Mouse (Mus musculus): ENCODE measurements at regions not wholly inside any gene's neighbourhood (a gene's known extent, or its start where the extent isn't known, plus 50 kb on each side); places are given as distances from the start of the nearest gene placed in this dataset.

- DNase-seq: no peak
Observed at GRCm38 (mm10) chr5:62545785-62546184, 220.2 kb downstream of the Arap2 start.

DNA sequence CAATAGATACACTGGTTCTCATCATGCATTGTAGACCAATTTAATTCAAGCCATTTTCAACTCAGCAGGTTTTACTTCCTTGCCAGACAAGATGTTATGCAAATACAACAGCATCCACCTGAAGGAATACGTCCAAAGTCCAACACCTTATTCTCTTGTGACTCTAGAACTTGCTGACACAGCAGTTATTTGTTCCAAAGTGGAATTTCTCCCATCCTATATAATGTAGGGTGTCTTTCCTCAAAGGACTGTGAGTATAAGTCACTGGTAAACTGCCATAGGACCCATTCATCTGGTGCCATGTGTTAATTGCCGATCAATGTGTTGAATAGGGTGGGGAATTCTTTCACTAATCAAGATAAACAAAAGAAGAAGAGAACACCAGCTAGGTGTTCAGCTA, 226.7 kb downstream of the Arap2 start:
- DNase-seq: no peak

DNA sequence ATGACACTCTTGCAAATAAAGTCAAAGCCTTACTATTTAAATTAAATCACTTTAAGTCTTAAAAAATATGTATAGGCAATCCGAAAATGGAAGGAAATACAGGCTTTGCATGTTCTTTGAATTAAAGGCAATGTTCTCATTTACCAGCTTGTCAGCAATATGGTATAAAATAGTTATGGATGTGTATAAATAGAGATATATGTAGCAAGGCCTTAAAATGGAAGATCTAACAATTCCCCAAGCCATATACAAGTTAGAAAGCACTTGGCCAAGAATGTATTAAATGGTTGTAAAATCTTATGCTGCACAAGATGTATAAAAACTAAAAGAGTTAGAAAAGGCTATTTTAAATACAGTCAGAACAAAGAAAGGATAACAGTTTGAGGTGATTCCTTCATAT, 254.1 kb downstream of the Arap2 start:
- no peak for DNase-seq

DNA sequence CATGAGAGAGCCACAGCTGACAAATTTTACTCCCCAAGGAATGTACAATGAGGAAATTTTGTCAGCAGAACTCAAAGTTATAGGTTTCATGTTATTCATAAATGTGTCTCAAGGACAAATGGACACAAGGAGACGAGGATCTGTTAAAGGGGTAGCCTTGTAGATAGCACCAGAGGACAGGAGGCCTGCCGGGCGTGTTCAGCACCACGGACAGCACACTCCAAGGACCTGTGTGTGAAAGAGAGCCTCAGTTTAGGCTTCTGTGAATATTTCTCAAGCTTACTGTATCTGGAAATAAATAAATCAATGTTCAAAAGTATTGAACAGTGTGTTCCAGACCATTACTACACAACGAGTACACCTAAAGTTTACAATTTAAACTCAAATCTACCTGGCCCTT, 282.4 kb downstream of the Arap2 start:
- DNase-seq: peak; percentile 58

DNA sequence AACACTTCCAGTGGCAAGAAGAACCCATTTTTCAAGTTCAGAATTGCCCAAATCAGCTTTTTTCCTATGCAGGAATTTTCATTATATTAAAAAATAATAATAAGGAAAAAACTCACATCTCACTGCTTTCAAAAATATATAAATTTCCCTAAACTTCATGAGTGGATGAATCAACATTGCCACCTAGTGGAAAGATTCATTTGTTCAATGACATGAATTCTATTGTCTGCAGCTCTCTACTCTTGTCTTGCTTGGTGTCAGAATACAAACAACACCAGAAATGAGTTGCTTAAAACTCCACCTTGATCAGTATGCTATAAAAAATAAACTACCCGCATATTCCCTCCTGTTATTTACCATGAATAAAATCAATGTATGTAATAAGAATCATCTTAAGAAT, 285.0 kb downstream of the Arap2 start:
- DNase-seq: no peak

DNA sequence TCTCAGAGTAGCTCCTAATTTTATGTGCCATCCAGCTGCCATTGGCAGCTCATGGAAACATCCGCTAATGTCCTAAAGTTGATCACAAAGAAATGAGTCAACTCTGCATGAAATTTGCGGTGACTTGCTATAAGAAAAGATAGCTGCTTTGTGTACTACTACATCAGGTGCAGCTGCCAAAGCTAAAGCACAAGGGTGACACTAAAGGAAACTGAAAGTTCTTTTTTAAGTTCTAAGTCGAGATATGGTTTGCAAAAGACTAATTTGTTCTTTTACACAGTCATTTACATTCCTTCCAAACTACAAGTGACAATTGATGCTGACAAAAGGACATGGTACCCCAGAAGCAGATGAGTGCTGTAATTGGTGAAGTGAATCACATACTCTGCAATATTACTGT, 292.5 kb downstream of the Arap2 start:
- DNase-seq: no peak

GRCm38 (mm10) chr5:62466802-62467201, 299.2 kb downstream of the Arap2 start:
- no peak for DNase-seq

DNA sequence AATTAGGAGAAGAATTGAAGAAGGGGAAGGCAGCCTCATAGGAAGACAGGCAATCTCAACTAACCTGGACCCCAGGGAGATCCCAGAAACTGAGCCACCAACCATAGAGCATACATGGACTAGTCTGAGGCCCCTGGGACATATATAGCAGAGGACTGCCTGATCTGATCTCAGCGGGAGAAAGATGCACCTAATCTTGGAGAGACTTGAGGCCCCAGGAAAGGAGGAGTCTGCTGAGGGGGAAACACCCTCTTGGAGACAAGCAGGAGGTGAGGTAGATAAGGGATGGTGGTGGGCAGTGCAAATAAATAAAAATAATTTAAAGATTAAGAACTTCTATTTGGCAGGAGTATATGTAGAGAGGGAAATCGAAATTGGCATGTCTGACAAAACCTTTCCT, 303.4 kb downstream of the Arap2 start:
- DNase-seq: no peak

Data from thymus, postnatal 4 days (tissue).